In the genomic region with DNA sequence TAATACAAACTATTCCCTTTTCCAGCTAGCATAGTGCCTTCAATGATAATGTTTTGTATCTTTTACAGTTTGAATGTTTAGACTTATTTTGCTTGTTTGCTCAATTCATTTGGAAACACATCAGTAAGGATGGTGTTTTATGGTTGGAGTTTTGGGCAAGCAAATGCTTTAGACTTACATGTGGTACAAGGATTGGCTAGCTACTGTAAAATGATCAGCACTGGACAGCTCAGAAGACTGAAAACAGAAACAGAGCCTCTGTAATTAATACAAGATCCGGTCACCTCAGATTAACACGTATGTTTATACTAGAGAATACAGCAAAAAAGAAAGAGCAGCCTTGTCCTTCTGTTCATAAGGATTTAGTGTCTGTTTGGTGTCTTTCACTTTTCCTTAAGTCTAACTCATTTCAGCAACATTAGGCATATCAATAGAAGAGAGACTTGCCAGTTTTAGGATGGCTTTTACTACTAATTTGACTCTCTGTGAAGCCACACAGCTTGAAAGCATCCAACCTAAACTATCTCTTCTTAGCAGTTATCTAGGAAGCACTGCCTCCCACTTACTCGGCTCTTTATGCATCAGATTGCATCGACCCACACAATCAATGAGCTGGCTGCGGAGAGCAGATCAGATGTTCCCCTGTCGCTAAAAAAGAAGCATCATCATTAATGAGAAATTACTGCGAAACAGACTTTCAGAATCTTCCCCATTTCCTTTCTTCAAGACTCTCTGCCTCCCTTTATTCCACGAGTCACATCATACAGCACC, we compare ENCODE assay signal across 27 mouse cellular contexts.
DNase-seq lines count a peak whose midpoint lies in the region; ATAC-seq lines count a peak whose summit lies in the region.
"Had no signal": no experiment of that assay in that cellular context is flagged by ENCODE, and none has a peak within 500 bp of the region (broad histone marks: within the 10 kb centered on the region; RNA-seq: fewer than 3 reads in every experiment).

No protein-coding gene starts in this region.

- H3K27me3 ChIP-seq in midbrain, embryonic 11.5 days (ENCODE audit: control insufficient read depth, insufficient read depth, low read length) = no peaks in the 10 kb centered on the region
- H3K27me3 ChIP-seq in midbrain, embryonic 15.5 days (replicated peaks) = no peaks in the 10 kb centered on the region
- H3K27me3 ChIP-seq: embryonic facial prominence, embryonic 15.5 days; heart, embryonic 12.5 days; midbrain, embryonic 12.5 days; neural tube, embryonic 12.5 days had no signal

- H3K4me2 ChIP-seq in midbrain, embryonic 11.5 days = no peak overlapping the region
- H3K4me2 ChIP-seq in midbrain, embryonic 15.5 days = no peak overlapping the region
- H3K4me2 ChIP-seq: embryonic facial prominence, embryonic 15.5 days; heart, embryonic 12.5 days; midbrain, embryonic 12.5 days; neural tube, embryonic 12.5 days had no signal

- H3K36me3 ChIP-seq in midbrain, embryonic 11.5 days (ENCODE audit: control insufficient read depth, insufficient read depth, low read length) = no peaks in the 10 kb centered on the region
- no peaks in the 10 kb centered on the region for H3K36me3 ChIP-seq in midbrain, embryonic 15.5 days (replicated peaks)
- H3K36me3 ChIP-seq: embryonic facial prominence, embryonic 15.5 days; heart, embryonic 12.5 days; midbrain, embryonic 12.5 days; neural tube, embryonic 12.5 days had no signal

- WGBS in midbrain, embryonic 11.5 days = 71% methylated on average over 8 of the region's 8 CpGs
- WGBS in midbrain, embryonic 15.5 days = 65% methylated on average over 8 of the region's 8 CpGs

- peak; percentile 55; the same call in 1 of the 2 replicates for ATAC-seq in frontal cortex, adult (ENCODE audit: low TSS enrichment)
- 0 out of 2 replicates have a peak, but pooled peaks have one; percentile 41 for ATAC-seq in midbrain, embryonic 11.5 days (ENCODE audit: low FRiP score)
- ATAC-seq in midbrain, embryonic 15.5 days (replicated peaks) = no peak
- ATAC-seq: forebrain, embryonic 14.5 days; hindbrain, postnatal 0 days; intestine, embryonic 16.5 days; liver, postnatal 0 days had no signal

- DNase-seq in frontal cortex, postnatal 10 days (ENCODE audit: low spot score in 2 of 2) = no peak
- peak; percentile 77 for DNase-seq in midbrain, embryonic 11.5 days (ENCODE audit: low spot score, missing footprints)
- peak; percentile 55 for DNase-seq in brain, adult 2 months (ENCODE audit: low read depth, low spot score)
- DNase-seq in layer of hippocampus, postnatal 36 days = peak; percentile 10 to 31
- DNase-seq in thymus, postnatal 14 days = no peak
- no peak for DNase-seq in cerebellum, postnatal 14 days
- DNase-seq: adrenal gland, adult 8-10 months; cerebellum, adult 2 months; cerebellum, postnatal 36 days; embryo, embryonic 11 days; gastrocnemius, postnatal 14 days; heart, adult 18-20 months; heart, postnatal 14 days; kidney, postnatal 36 days; liver, postnatal 0 days; lung, postnatal 14 days; retina, postnatal 1 day; thymus, adult 2 months had no signal

- no peaks in the 10 kb centered on the region for H3K4me1 ChIP-seq in midbrain, embryonic 11.5 days (ENCODE audit: control insufficient read depth, insufficient read depth, low read length)
- no peaks in the 10 kb centered on the region for H3K4me1 ChIP-seq in midbrain, embryonic 15.5 days
- H3K4me1 ChIP-seq: embryonic facial prominence, embryonic 15.5 days; heart, embryonic 12.5 days had no signal

- H3K4me3 ChIP-seq in midbrain, embryonic 11.5 days (ENCODE audit: low read depth, low read length) = no peak overlapping the region
- no peak overlapping the region for H3K4me3 ChIP-seq in midbrain, embryonic 15.5 days
- H3K4me3 ChIP-seq: embryonic facial prominence, embryonic 15.5 days; heart, embryonic 12.5 days; midbrain, embryonic 12.5 days; neural tube, embryonic 12.5 days had no signal

- no peak overlapping the region for H3K27ac ChIP-seq in midbrain, embryonic 11.5 days (ENCODE audit: low read depth, low read length)
- H3K27ac ChIP-seq in midbrain, embryonic 15.5 days = no peak overlapping the region
- H3K27ac ChIP-seq: embryonic facial prominence, embryonic 15.5 days; hindbrain, postnatal 0 days; midbrain, embryonic 12.5 days; neural tube, embryonic 12.5 days had no signal

- no peak overlapping the region for H3K9ac ChIP-seq in midbrain, embryonic 11.5 days (ENCODE audit: low read length)
- no peak overlapping the region for H3K9ac ChIP-seq in midbrain, embryonic 15.5 days
- H3K9ac ChIP-seq: embryonic facial prominence, embryonic 15.5 days; heart, embryonic 12.5 days; liver, postnatal 0 days; midbrain, embryonic 12.5 days; neural tube, embryonic 12.5 days had no signal

- no peaks in the 10 kb centered on the region for H3K9me3 ChIP-seq in midbrain, embryonic 11.5 days (ENCODE audit: control insufficient read depth, low read length)
- no peaks in the 10 kb centered on the region for H3K9me3 ChIP-seq in midbrain, embryonic 15.5 days
- H3K9me3 ChIP-seq: embryonic facial prominence, embryonic 15.5 days; heart, embryonic 12.5 days; midbrain, embryonic 12.5 days; neural tube, embryonic 12.5 days had no signal

Comparison
In these comparisons a context has a peak if more than half of its experiments do, and no peak if none do; other contexts are left out.
1. DNase-seq: peak in midbrain, embryonic 11.5 days (single experiment), brain, adult 2 months (single experiment) and layer of hippocampus, postnatal 36 days (2 of 2); none in frontal cortex, postnatal 10 days (0 of 2), thymus, postnatal 14 days (single experiment) and cerebellum, postnatal 14 days (0 of 2).